Mouse (Mus musculus): ENCODE measurements around the gene Tmed1. TPM values are rescaled to one million over a fixed set of nuclear protein-coding genes. Genes with fewer than 3 reads are reported as not detected.

Tmed1 gene
- polyA plus RNA-seq (2012; rRNA removed) = 15.9 and 20.7 TPM in 2 replicates

DNA sequence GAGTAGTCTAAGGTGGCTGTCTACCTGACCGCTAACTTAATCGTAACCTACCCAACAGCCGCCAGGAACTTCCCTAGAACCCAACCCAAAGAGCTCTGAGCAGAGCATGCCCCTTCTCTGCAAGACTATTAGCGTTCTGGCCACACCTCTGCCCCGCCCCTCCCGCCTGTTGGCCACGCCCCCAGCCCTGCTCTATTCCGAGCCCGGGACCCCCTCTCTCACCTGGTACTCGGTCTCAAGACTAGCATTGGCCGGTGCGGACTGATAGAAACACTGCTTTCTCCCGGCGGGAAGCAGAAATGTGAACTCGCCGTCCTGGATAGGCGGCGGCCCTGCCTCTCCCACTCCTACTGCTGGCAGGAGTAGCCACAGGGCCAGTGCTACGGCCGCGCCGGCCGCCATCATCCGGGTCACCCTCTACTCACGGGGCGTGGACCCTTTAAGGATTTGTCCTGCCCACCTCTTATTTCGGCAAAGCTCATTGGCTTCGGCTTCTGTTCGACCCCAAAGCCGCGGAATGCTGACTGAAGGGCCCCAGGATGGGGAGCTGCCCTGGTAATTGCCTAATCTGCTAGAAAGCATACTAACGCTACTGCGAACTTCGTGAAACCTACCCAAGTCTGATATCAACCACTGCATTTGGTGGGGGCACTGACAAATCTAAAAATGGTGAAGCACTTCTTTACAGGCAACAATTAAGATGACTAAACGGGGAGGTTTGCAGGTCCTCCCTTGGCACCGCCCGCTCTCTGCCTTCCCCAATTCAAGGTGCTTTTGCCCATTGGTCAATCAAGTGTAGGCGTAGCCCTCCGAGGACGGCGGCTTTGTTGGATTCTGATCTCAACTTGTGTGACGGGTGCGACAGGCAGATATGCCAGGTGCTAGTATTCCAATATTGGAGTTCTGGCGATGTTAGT is at the start of gene Tmed1:
Gene Tmed1 (minus strand): TSS at position 481 of the 917 bp plus-strand sequence.

DNA sequence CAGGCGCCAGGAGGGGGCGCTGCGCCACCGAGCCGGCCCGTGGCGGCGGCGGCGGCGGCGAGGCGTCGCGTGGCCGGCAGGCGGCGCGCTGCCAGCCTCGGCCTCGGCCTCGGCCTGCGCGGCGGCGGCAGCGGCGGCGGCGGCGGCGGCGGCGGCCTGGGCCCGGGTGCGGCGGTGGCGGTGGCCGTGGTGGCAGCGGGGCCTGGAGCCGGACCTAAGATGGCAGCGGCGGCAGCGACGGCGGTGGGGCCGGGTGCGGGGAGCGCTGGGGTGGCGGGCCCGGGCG is 36.7 kb upstream of the Tmed1 start, which contains the start of gene Carm1:
Gene Carm1 (plus strand): TSS at position 106 of the 286 bp plus-strand sequence.

DNA sequence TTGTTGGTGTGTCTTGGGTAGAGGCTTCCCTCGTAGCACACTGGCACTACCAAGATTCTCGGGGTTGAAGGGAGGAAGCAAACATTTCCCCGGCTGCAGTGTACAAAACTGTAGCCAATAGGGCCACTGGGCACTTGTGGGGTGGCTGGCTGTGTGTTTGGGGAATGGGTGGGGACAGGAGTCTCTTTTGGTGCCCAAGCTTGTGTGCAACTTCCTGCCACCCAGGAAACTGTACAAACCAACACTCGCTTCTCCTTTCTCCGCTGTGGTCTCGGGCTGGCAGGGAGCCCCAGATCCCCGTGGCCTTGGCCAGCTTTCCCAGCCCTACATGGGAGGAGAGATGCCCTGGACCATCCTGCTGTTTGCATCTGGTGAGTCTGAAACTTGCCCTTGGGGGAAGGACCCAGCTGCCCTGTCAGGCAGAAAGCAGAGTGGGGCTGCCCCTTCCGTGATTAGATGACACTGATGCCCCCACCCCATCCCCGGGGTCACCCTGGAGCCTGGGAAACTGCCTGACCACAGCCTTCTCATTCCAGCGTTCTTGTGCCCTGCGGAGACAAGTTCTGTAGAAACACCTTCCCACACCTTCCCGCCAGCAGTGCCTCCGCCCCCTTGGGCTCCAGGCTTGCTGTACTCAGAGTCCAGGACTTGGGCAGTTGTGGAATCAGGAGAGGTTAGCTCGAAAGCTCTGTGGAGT is 16.0 kb upstream of the Tmed1 start, which contains the start of gene AB124611:
Gene AB124611 (plus strand): TSS at position 240 of the 697 bp plus-strand sequence.

Other genes starting within 250 kb of the Tmed1 start
- gene Atg4d, start 245.0 kb downstream of the Tmed1 start, polyA plus RNA-seq (2012; rRNA removed) = 123 and 143 TPM in 2 replicates
- gene Kri1, start 222.3 kb downstream of the Tmed1 start, polyA plus RNA-seq (2012; rRNA removed) = 17.8 and 22.7 TPM in 2 replicates
- 29.2 and 41.6 TPM in 2 replicates for gene Cdkn2d, start 218.8 kb downstream of the Tmed1 start, polyA plus RNA-seq (2012; rRNA removed)
- gene Ap1m2, start 197.9 kb downstream of the Tmed1 start, polyA plus RNA-seq (2012; rRNA removed) = 94.6 and 96.9 TPM in 2 replicates
- gene Slc44a2, start 189.6 kb downstream of the Tmed1 start, polyA plus RNA-seq (2012; rRNA removed) = 27.3 and 35.5 TPM in 2 replicates
- 29.2 and 32.3 TPM in 2 replicates for gene Ilf3, start 142.4 kb downstream of the Tmed1 start, polyA plus RNA-seq (2012; rRNA removed)
- 61.0 and 62.5 TPM in 2 replicates for gene Qtrt1, start 98.4 kb downstream of the Tmed1 start, polyA plus RNA-seq (2012; rRNA removed)
- gene Dnm2, start 85.3 kb downstream of the Tmed1 start, polyA plus RNA-seq (2012; rRNA removed) = 341 and 414 TPM in 2 replicates
- gene AB124611, start 15.9 kb upstream of the Tmed1 start, polyA plus RNA-seq (2012; rRNA removed) = 1.8 and 2.4 TPM in 2 replicates
- 72.9 and 79.9 TPM in 2 replicates for gene Carm1, start 36.6 kb upstream of the Tmed1 start, polyA plus RNA-seq (2012; rRNA removed)
- gene Timm29, start 82.5 kb upstream of the Tmed1 start, polyA plus RNA-seq (2012; rRNA removed) = 19.7 and 21.7 TPM in 2 replicates
- gene Yipf2, start 82.6 kb upstream of the Tmed1 start, polyA plus RNA-seq (2012; rRNA removed) = 50.1 and 62.0 TPM in 2 replicates
- 40.3 and 42.5 TPM in 2 replicates for gene Smarca4, start 105.9 kb upstream of the Tmed1 start, polyA plus RNA-seq (2012; rRNA removed)
- gene Ldlr, start 213.2 kb upstream of the Tmed1 start, polyA plus RNA-seq (2012; rRNA removed) = 118 and 138 TPM in 2 replicates